Comparison of ENCODE assay signal across 8 mouse cellular contexts in genomic region chr7:80028418-80028720, GRCm38 (mm10). TPM values are rescaled to one million over a fixed set of nuclear protein-coding genes. Genes with fewer than 3 reads are reported as not detected.
DNase-seq lines count a peak whose midpoint lies in the region; ATAC-seq lines count a peak whose summit lies in the region.

No protein-coding gene starts in this region.

- no peak for ATAC-seq in forebrain, embryonic 16.5 days
- no peak for ATAC-seq in lung, embryonic 15.5 days (ENCODE audit: borderline replicate concordance, extremely low read depth, low FRiP score, low TSS enrichment)

- H3K27ac ChIP-seq in forebrain, embryonic 16.5 days (ENCODE audit: low read length) = no peak overlapping the region
- H3K27ac ChIP-seq in lung, embryonic 15.5 days = 0 out of 2 replicates have a peak overlapping the region, but pooled peaks have one; percentile 100

- WGBS in forebrain, embryonic 16.5 days = 11% methylated on average over 3 of the region's 3 CpGs
- WGBS in lung, embryonic 15.5 days = 14% methylated on average over 3 of the region's 3 CpGs

- peak overlapping the region; percentile 57; the same call in 1 of the 2 replicates for H3K4me3 ChIP-seq in forebrain, embryonic 16.5 days (replicated peaks; ENCODE audit: low read length)
- peak overlapping the region; percentile 70 for H3K4me3 ChIP-seq in lung, embryonic 15.5 days

- H3K27me3 ChIP-seq in forebrain, embryonic 16.5 days (replicated peaks; ENCODE audit: control insufficient read depth, insufficient read depth, low read length) = no peaks in the 10 kb centered on the region
- H3K27me3 ChIP-seq in lung, embryonic 15.5 days = no peaks in the 10 kb centered on the region

- intact Hi-C loops in left cerebral cortex, postnatal 36 days (cut with DNase I) = no loop called here

- peaks cover 42% of the 10 kb centered on the region for H3K4me1 ChIP-seq in forebrain, embryonic 16.5 days (replicated peaks; ENCODE audit: control insufficient read depth, insufficient read depth, low read length)
- peaks cover 51% of the 10 kb centered on the region for H3K4me1 ChIP-seq in lung, embryonic 15.5 days

- no peaks in the 10 kb centered on the region for H3K9me3 ChIP-seq in forebrain, embryonic 16.5 days (ENCODE audit: control insufficient read depth, low read length)
- H3K9me3 ChIP-seq in lung, embryonic 15.5 days = no peaks in the 10 kb centered on the region

- H3K36me3 ChIP-seq in forebrain, embryonic 16.5 days (ENCODE audit: control insufficient read depth, insufficient read depth) = no peaks in the 10 kb centered on the region
- no peaks in the 10 kb centered on the region for H3K36me3 ChIP-seq in lung, embryonic 15.5 days

- H3K4me2 ChIP-seq in forebrain, embryonic 16.5 days (ENCODE audit: low read length) = peak overlapping the region; percentile 86
- peak overlapping the region; percentile 68 for H3K4me2 ChIP-seq in lung, embryonic 15.5 days

- peak overlapping the region; percentile 36; the same call in 1 of the 2 replicates for H3K9ac ChIP-seq in forebrain, embryonic 16.5 days (replicated peaks; ENCODE audit: low read depth, low read length)
- peak overlapping the region; percentile 79 for H3K9ac ChIP-seq in lung, embryonic 15.5 days

- peak; percentile 13 for DNase-seq in embryo, embryonic 10 days (ENCODE audit: low spot score)
- no peak for DNase-seq in embryo, embryonic 10.5 days (ENCODE audit: low spot score)
- DNase-seq in adrenal gland, postnatal 25 days = peak; percentile 13
- DNase-seq in kidney, adult 11 months = peak; percentile 73
- DNase-seq in spleen, postnatal 4 days (ENCODE audit: low spot score in 2 of 2) = no peak
- DNase-seq in left cerebral cortex, postnatal 36 days (ENCODE audit: low spot score in 2 of 2) = no peak

RNA-seq across cellular contexts. Expression of gene Zfp710, which starts 3.8 kb away (rescaled TPM):
- total RNA-seq in adrenal gland, postnatal 25 days (2021) = 18.5 and 21.4 TPM in 2 replicates
- polyA plus RNA-seq in forebrain, embryonic 16.5 days (2015; fragmentation: Nextera tagmentation; extraction: Ambion mirVana) = 18.7 and 19.6 TPM in 2 replicates
- 15.5 and 17.6 TPM in 2 replicates for polyA plus RNA-seq in lung, embryonic 15.5 days (2015; fragmentation: Nextera tagmentation; extraction: Ambion mirVana)
- 10 to 100 TPM; 18.4 to 20.2 TPM for total RNA-seq in left cerebral cortex, postnatal 36 days (2021)

Comparison
In these comparisons a context has a peak if more than half of its experiments do, and no peak if none do; other contexts are left out.
1. DNase-seq: peak in embryo, embryonic 10 days (single experiment), adrenal gland, postnatal 25 days (single experiment) and kidney, adult 11 months (single experiment); none in embryo, embryonic 10.5 days (single experiment), spleen, postnatal 4 days (0 of 2) and left cerebral cortex, postnatal 36 days (0 of 2).